Mouse (Mus musculus) kidney, adult 2 months (tissue): ENCODE measurements around the gene Myl3. TPM values are rescaled to one million over a fixed set of nuclear protein-coding genes. Genes with fewer than 3 reads are reported as not detected.

Experiments
- DNase-seq: peaks from one replicate; pipeline ENCODE4 v3.0.0; 2021
- H3K27ac ChIP-seq: fragments of 200-500 bp; 2 replicates; pipeline ENCODE4 v1.5.1; 2012; ENCODE audit warnings: low read depth, low read length, control low read depth, inconsistent platforms; ENCODE audit not compliant: insufficient read depth
- H3K27me3 ChIP-seq: fragments of 200-500 bp; replicated peaks from 2 replicates; pipeline ENCODE4 v1.6.1; 2012; ENCODE audit warnings: mild to moderate bottlenecking, moderate library complexity, low read length, inconsistent platforms; ENCODE audit not compliant: control insufficient read depth, insufficient read depth
- H3K36me3 ChIP-seq: fragments of 200-500 bp; 2 replicates; pipeline ENCODE4 v1.6.1; 2012; ENCODE audit warnings: mild to moderate bottlenecking, moderate library complexity, low read length, inconsistent platforms; ENCODE audit not compliant: control insufficient read depth, insufficient read depth
- H3K4me1 ChIP-seq: fragments of 200-500 bp; 2 replicates; pipeline ENCODE4 v1.6.1; 2011; ENCODE audit warnings: low read length; ENCODE audit not compliant: control insufficient read depth, insufficient read depth
- H3K4me3 ChIP-seq: fragments of 200-500 bp; 2 replicates; pipeline ENCODE4 v1.5.1; 2011; ENCODE audit warnings: mild to moderate bottlenecking, low read depth, low read length, control low read depth; ENCODE audit not compliant: insufficient read depth
- CTCF ChIP-seq: fragments of 200-500 bp; conservative IDR thresholded peaks from 2 replicates; pipeline ENCODE4 v1.5.1; 2011; ENCODE audit warnings: low read depth, mild to moderate bottlenecking, control low read depth, low read length, moderate library complexity, mixed read lengths; ENCODE audit not compliant: insufficient read depth, insufficient read length
- POLR2A ChIP-seq: fragments of 200-500 bp; IDR thresholded peaks from one replicate; pipeline ENCODE4 v1.6.1; 2011; ENCODE audit warnings: low read depth, low read length, control low read depth
- WGBS: fragments of 180-500 bp; shearing (Covaris S2); methylation state at CpG from one replicate; pipeline ENCODE4 v1.1.7; 2018; 5-methylcytosine and 5-hydroxymethylcytosine counted together
- polyA plus RNA-seq: library from polyadenylated mRNA; depleted of rRNA; stranded (reverse); fragments of >200 nt; gene quantifications from 2 replicates; pipeline ENCODE4 v1.2.3, GENCODE M21; 2012

The Myl3 gene
- polyA plus RNA-seq, 1 experiment = 11.5 TPM

DNA sequence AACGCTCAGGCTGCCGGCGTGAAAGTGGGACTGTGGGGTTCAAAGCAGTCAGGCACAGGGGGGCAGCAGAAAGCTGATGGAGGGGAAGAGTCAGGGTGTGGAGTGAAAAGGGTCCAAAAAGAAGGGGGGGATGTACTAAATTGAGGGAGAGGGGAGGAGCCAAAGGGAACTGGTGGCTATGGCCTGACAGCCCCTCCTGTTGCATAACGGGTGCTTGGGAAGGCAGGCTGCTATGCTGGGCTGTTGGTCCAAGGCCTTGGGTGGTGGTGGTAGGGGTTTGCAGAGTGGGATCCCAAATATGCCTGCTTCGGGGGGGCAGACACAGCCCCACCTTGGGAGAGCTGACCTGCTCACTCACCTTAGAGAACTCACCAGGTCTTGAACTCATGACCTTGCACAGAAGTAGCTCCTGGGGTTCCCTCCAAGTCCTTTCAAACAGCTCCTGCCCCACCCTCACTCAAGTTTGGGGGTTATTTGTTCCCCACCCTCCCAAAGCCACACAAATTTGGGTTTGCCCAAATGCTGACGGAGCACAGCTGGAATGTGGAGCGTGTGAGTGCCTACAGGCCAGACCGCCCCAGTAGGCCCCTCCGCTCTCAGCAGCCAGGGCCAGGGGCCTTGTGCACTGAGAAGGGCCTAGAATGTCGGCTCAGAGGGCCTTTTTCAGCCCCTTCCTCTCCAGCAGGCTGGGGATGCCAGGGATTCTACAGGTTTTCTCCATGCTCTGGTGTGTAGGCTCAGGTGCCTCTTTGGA lies 33.8 kb downstream of the Myl3 start:
- Histone ChIP-seq H3K36me3 (no peaks in the 10 kb centered on the region), H3K27ac (no peak overlapping the region), H3K27me3 (no peaks in the 10 kb centered on the region), H3K4me3 (no peak overlapping the region), H3K4me1 (no peaks in the 10 kb centered on the region)
- TF ChIP-seq POLR2A = no peak
- TF ChIP-seq CTCF = no peak
- 81% methylated on average over 10 of the region's 10 CpGs for WGBS
- DNase-seq = no peak

GRCm38 (mm10) chr9:110778100-110778499 lies 36.4 kb downstream of the Myl3 start:
- no peak for DNase-seq
- Histone ChIP-seq H3K27me3 (no peaks in the 10 kb centered on the region), H3K4me1 (peaks cover 4% of the 10 kb centered on the region; the same call in 1 of the 2 replicates), H3K36me3 (no peaks in the 10 kb centered on the region), H3K4me3 (no peak overlapping the region), H3K27ac (no peak overlapping the region)
- WGBS = 80% methylated on average over 1 of the region's 1 CpGs
- no peak for TF ChIP-seq CTCF
- TF ChIP-seq POLR2A = no peak

- H3K4me1 ChIP-seq = peaks cover 4% of the 10 kb centered on the region; the same call in 1 of the 2 replicates
- 0 out of 2 replicates have a peak, but pooled peaks have one; percentile 3 for TF ChIP-seq CTCF
- TF ChIP-seq POLR2A = no peak
- H3K27me3 ChIP-seq = no peaks in the 10 kb centered on the region
- no peak for DNase-seq
- WGBS = 90% methylated on average over 7 of the region's 7 CpGs
- no peaks in the 10 kb centered on the region for H3K36me3 ChIP-seq
- no peak overlapping the region for H3K27ac ChIP-seq
- no peak overlapping the region for H3K4me3 ChIP-seq
Observed at GRCm38 (mm10) chr9:110778559-110778958, 36.9 kb downstream of the Myl3 start.

DNA sequence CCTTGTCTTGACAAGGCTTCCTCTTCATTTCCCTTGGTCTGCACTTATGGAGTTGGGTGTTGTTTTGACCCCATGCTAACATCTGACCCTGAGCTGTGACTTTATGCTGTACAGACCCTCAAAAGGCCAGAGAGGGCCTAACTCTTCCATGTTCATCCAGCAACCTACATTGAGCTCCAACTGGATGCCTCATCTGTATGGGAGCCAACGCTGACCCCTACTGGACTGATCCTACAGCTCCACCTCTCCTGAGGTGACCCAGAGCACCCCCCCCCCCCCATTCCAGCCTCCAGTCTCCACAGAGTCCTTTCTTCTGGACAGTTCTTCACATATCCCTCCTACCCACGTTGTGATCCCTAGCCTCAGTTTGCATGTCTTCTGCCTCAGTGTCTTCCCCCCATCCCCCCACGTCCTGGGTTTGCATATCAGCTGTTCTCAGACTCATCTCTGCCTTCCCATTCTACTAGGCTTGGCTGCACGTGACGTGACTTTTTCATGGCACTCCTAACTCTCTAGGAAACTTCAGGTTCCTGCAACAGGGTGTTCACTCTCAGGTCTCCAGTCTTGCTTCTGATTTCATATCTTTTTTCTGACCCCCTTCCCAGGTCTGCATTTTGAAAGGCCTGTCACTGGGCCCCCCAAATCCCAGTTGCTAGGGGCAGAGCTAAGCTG lies 37.7 kb downstream of the Myl3 start:
- H3K27ac ChIP-seq = no peak overlapping the region
- 79% methylated on average over 5 of the region's 5 CpGs for WGBS
- peak; percentile 36 for TF ChIP-seq CTCF
- TF ChIP-seq POLR2A = no peak
- H3K4me3 ChIP-seq = no peak overlapping the region
- no peaks in the 10 kb centered on the region for H3K36me3 ChIP-seq
- DNase-seq = peak; percentile 35
- peaks cover 4% of the 10 kb centered on the region; the same call in 1 of the 2 replicates for H3K4me1 ChIP-seq
- no peaks in the 10 kb centered on the region for H3K27me3 ChIP-seq

GRCm38 (mm10) chr9:110781256-110781721 lies 39.6 kb downstream of the Myl3 start:
- DNase-seq = peak; percentile 95
- Histone ChIP-seq H3K36me3 (no peaks in the 10 kb centered on the region), H3K27me3 (no peaks in the 10 kb centered on the region), H3K4me3 (peak overlapping the region; percentile 42), H3K27ac (no peak overlapping the region), H3K4me1 (peaks cover 4% of the 10 kb centered on the region; the same call in 1 of the 2 replicates)
- TF ChIP-seq CTCF = peak; percentile 70
- no peak for TF ChIP-seq POLR2A
- under 1% methylated on average over 43 of the region's 43 CpGs for WGBS

DNA sequence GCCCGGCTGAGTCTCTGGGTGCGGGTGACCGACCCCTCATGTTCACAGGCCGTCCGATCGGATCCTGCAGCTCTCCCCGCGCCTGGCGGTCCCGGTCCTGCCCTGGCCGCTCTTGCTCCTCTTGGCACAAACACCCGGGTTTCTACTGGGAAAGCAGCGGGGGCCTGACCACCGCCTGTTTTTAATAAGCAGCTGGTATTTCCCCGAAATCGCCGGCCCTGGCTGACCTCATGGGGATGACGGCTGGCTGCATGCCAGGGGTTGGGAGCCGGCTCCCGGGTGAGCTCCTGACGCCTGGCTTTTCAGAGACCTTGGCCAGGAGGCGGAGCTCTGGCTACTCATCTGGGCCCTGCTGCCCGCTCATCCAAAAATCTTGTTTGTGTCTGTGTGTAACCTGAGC lies 40.1 kb downstream of the Myl3 start:
- DNase-seq = peak; percentile 98
- WGBS = 2% methylated on average over 23 of the region's 23 CpGs
- H3K4me1 ChIP-seq = peaks cover 4% of the 10 kb centered on the region; the same call in 1 of the 2 replicates
- TF ChIP-seq CTCF = 0 out of 2 replicates have a peak, but pooled peaks have one; percentile 11
- no peak for TF ChIP-seq POLR2A
- no peak overlapping the region for H3K27ac ChIP-seq
- no peaks in the 10 kb centered on the region for H3K27me3 ChIP-seq
- H3K36me3 ChIP-seq = no peaks in the 10 kb centered on the region
- peak overlapping the region; percentile 42 for H3K4me3 ChIP-seq

DNA sequence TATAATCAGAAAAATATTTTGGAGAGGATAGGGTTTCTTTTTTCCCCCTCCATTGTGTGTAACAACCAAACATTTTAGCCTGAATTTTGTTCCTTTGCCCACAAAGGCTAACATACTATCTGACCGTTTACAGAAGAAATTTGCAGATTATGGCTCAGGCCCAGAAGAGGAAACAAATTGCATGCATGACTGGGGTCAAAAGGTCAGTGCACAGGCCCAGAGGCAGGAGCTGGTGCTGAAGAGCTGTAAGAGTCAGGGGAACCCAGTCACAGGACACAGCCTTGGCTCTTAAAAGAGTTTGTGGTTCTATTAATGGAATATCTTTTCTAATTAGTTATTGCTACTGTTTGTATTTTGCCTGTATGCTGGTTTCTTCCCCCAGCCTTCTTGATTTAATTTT lies 42.0 kb downstream of the Myl3 start:
- 13% methylated on average over 1 of the region's 1 CpGs for whole genome bisulfite sequencing
- DNase-seq = peak; percentile 60

More for the DNA sequence above, 42.0 kb downstream of the Myl3 start:
- Histone ChIP-seq H3K4me3 (no peak overlapping the region), H3K27me3 (no peaks in the 10 kb centered on the region), H3K27ac (no peak overlapping the region), H3K36me3 (no peaks in the 10 kb centered on the region), H3K4me1 (peaks cover 4% of the 10 kb centered on the region; the same call in 1 of the 2 replicates)
- TF ChIP-seq POLR2A = no peak
- no peak for TF ChIP-seq CTCF
